Mouse (Mus musculus): ENCODE measurements around the gene Rprd2. TPM values are rescaled to one million over a fixed set of nuclear protein-coding genes. Genes with fewer than 3 reads are reported as not detected.
A peak's percentile ranks its signal among the peaks of the same experiment; 100 is the strongest.
"Not testable (repeated sequence)": the region's sequence is repeated elsewhere in the genome, so short reads cannot be mapped to it uniquely, and the experiment has no call there.

Gene Rprd2
- polyA plus RNA-seq (2017; shearing (Covaris generic)), result 10 to 100 TPM; 22.7 to 35.5 (median 27.1) TPM

GRCm38 (mm10) chr3:95818571-95819288, at the start of gene Rprd2:
TSS of gene Rprd2 (minus strand) at chr3:95818863.
- peak; percentile 18 for ATAC-seq

GRCm38 (mm10) chr3:95867408-95867807, 48.7 kb upstream of the Rprd2 start:
- no peak for ATAC-seq

GRCm38 (mm10) chr3:95866071-95866470, 47.4 kb upstream of the Rprd2 start:
- ATAC-seq, result no peak

GRCm38 (mm10) chr3:95865571-95865970, 46.9 kb upstream of the Rprd2 start:
- no peak for ATAC-seq

- ATAC-seq, result no peak
Observed at GRCm38 (mm10) chr3:95865050-95865449, 46.4 kb upstream of the Rprd2 start.

GRCm38 (mm10) chr3:95863578-95863977, 44.9 kb upstream of the Rprd2 start:
- ATAC-seq, result no peak

- peak; percentile 92 for ATAC-seq
Observed at GRCm38 (mm10) chr3:95861796-95862195, 43.1 kb upstream of the Rprd2 start.

- ATAC-seq, result no peak
Observed at GRCm38 (mm10) chr3:95861216-95861615, 42.6 kb upstream of the Rprd2 start.

- ATAC-seq, result no peak
Observed at GRCm38 (mm10) chr3:95860323-95860722, 41.7 kb upstream of the Rprd2 start.

GRCm38 (mm10) chr3:95858278-95858677, 39.6 kb upstream of the Rprd2 start:
- ATAC-seq, result not testable (repeated sequence)

GRCm38 (mm10) chr3:95857050-95857449, 38.4 kb upstream of the Rprd2 start:
- ATAC-seq, result not testable (repeated sequence)

GRCm38 (mm10) chr3:95856115-95856514, 37.5 kb upstream of the Rprd2 start:
- peak; percentile 16 for ATAC-seq

- peak; percentile 98 for ATAC-seq
Observed at GRCm38 (mm10) chr3:95855502-95856089, 36.9 kb upstream of the Rprd2 start, which contains the start of gene Prpf3. TSS of gene Prpf3 (minus strand) at chr3:95855885.

- ATAC-seq, result no peak
Observed at GRCm38 (mm10) chr3:95851317-95851716, 32.7 kb upstream of the Rprd2 start.

- no peak for ATAC-seq
Observed at GRCm38 (mm10) chr3:95850611-95851010, 31.9 kb upstream of the Rprd2 start.

- no peak for ATAC-seq
Observed at GRCm38 (mm10) chr3:95842503-95843214, 24.0 kb upstream of the Rprd2 start.

GRCm38 (mm10) chr3:95839250-95839649, 20.6 kb upstream of the Rprd2 start:
- ATAC-seq, result no peak

GRCm38 (mm10) chr3:95829053-95829452, 10.4 kb upstream of the Rprd2 start:
- ATAC-seq, result no peak

- no peak for ATAC-seq
Observed at GRCm38 (mm10) chr3:95826275-95826674, 7.6 kb upstream of the Rprd2 start.

GRCm38 (mm10) chr3:95820046-95821010, 1.7 kb upstream of the Rprd2 start:
- peak; percentile 4 for ATAC-seq

GRCm38 (mm10) chr3:95819351-95819985, 805 bp upstream of the Rprd2 start:
- peak; percentile 84 for ATAC-seq

- no peak for ATAC-seq
Observed at GRCm38 (mm10) chr3:95818026-95818511, 594 bp downstream of the Rprd2 start.
